Mouse (Mus musculus) neural tube, embryonic 13.5 days (tissue): Measurements from ENCODE around the gene Gpc3. TPM values are rescaled to one million over a fixed set of nuclear protein-coding genes. Genes with fewer than 3 reads are reported as not detected.

Experiments used
- ATAC-seq: fragments of 200-750 bp; cut with Nextera tagmentation; 2 replicates; pipeline ENCODE4 v1.8.0; 2017; ENCODE audit warnings: low read depth, mild to moderate bottlenecking, moderate TSS enrichment, moderate library complexity
- H3K27ac ChIP-seq: fragments of 300-500 bp; sonication (generic); replicated peaks from 2 replicates; pipeline ENCODE4 v1.5.1; 2015; ENCODE audit warnings: moderate library complexity, mild to moderate bottlenecking, inconsistent platforms
- H3K27me3 ChIP-seq: fragments of 300-500 bp; sonication (generic); 2 replicates; pipeline ENCODE4 v1.6.1; 2015; ENCODE audit warnings: mild to moderate bottlenecking, inconsistent platforms
- H3K36me3 ChIP-seq: fragments of 300-500 bp; sonication (generic); 2 replicates; pipeline ENCODE4 v1.6.1; 2015; ENCODE audit warnings: mild to moderate bottlenecking, inconsistent platforms
- H3K4me1 ChIP-seq: fragments of 300-500 bp; sonication (generic); replicated peaks from 2 replicates; pipeline ENCODE4 v1.6.1; 2015; ENCODE audit warnings: inconsistent platforms
- H3K4me2 ChIP-seq: fragments of 300-500 bp; sonication (generic); 2 replicates; pipeline ENCODE4 v1.6.1; 2015; ENCODE audit warnings: inconsistent platforms, mild to moderate bottlenecking, moderate library complexity
- H3K4me3 ChIP-seq: fragments of 300-500 bp; sonication (generic); 2 replicates; pipeline ENCODE4 v1.5.1; 2015; ENCODE audit warnings: mild to moderate bottlenecking, inconsistent platforms
- H3K9ac ChIP-seq: fragments of 300-500 bp; sonication (generic); 2 replicates; pipeline ENCODE4 v1.6.1; 2015; ENCODE audit warnings: moderate library complexity, mild to moderate bottlenecking, inconsistent platforms
- H3K9me3 ChIP-seq: fragments of 300-500 bp; sonication (generic); 2 replicates; pipeline ENCODE4 v1.6.1; 2016; ENCODE audit warnings: inconsistent platforms
- WGBS: fragments of 180-500 bp; shearing (Covaris S2); methylation state at CpG from one replicate; pipeline ENCODE4 v1.1.7; 2015; 5-methylcytosine and 5-hydroxymethylcytosine counted together
- polyA plus RNA-seq: library from polyadenylated mRNA; unstranded; fragments of >200 nt; fragmentation: Nextera tagmentation; extraction: Ambion mirVana; gene quantifications from 2 replicates; pipeline ENCODE4 v1.2.1, GENCODE M21; 2015

Gpc3 gene
- polyA plus RNA-seq, 1 experiment from 2014 or later = 136 TPM

GRCm38 (mm10) chrX:52544623-52545022, 69.1 kb downstream of the Gpc3 start:
- no peak for ATAC-seq
- Histone ChIP-seq H3K27me3 (no peaks in the 10 kb centered on the region; the same call in 1 of the 2 replicates), H3K36me3 (no peaks in the 10 kb centered on the region), H3K9ac (no peak overlapping the region), H3K4me1 (no peaks in the 10 kb centered on the region), H3K9me3 (no peaks in the 10 kb centered on the region), H3K27ac (no peak overlapping the region), H3K4me3 (no peak overlapping the region), H3K4me2 (no peak overlapping the region)
- WGBS = 77% methylated on average over 3 of the region's 3 CpGs

GRCm38 (mm10) chrX:52537282-52537681, 76.5 kb downstream of the Gpc3 start:
- H3K4me3 ChIP-seq = no peak overlapping the region
- H3K9ac ChIP-seq = no peak overlapping the region
- H3K4me2 ChIP-seq = no peak overlapping the region
- WGBS = 62% methylated on average over 5 of the region's 5 CpGs
- H3K27me3 ChIP-seq = no peaks in the 10 kb centered on the region
- no peaks in the 10 kb centered on the region for H3K4me1 ChIP-seq
- no peak overlapping the region for H3K27ac ChIP-seq
- H3K36me3 ChIP-seq = no peaks in the 10 kb centered on the region
- ATAC-seq = no peak
- no peaks in the 10 kb centered on the region for H3K9me3 ChIP-seq

DNA sequence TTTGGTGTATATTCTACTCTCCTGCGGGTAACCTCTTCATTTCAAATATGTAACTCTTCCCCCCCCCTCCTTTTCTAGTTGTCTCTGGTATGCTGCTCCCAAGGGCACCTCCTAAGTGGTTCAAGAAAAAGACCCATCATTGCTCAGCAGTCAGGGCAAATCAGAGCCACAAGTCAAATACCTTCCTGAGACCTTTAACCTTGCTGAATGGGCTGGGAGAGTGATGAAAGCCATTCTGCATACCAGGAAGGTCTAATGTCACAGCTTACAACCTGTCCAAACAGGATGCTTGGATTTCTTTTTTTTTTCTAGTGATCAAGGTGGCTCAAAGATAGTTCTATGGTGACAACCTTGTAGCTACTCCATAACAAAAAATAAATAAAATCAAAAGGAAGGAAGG, 80.0 kb downstream of the Gpc3 start:
- Histone ChIP-seq H3K9ac (no peak overlapping the region), H3K9me3 (no peaks in the 10 kb centered on the region), H3K36me3 (no peaks in the 10 kb centered on the region), H3K27ac (no peak overlapping the region), H3K4me1 (no peaks in the 10 kb centered on the region), H3K4me3 (no peak overlapping the region), H3K4me2 (no peak overlapping the region), H3K27me3 (no peaks in the 10 kb centered on the region)
- WGBS = 79% methylated on average over 1 of the region's 1 CpGs
- ATAC-seq = no peak

DNA sequence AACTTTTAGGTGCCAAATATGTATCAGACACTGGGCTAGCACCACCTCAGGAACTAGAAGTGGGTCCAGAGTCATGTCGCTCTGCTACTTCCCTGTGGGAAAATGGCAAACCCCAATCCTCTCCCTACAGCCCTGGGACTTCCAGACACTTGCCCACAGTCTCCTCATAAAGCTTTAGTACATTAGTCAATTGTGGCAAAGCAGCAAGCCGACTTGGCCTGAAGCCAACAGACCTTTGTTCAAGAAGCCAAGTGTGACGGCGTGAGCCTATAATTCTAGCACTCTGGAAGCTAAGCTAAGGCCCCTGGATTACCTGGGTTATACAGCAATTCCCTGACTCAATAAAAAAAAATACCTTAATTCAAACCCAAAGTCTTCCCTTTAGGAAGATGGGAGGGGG, 80.7 kb downstream of the Gpc3 start:
- H3K4me1 ChIP-seq = no peaks in the 10 kb centered on the region
- H3K27ac ChIP-seq = no peak overlapping the region
- no peaks in the 10 kb centered on the region for H3K27me3 ChIP-seq
- H3K36me3 ChIP-seq = no peaks in the 10 kb centered on the region
- H3K9ac ChIP-seq = no peak overlapping the region
- H3K9me3 ChIP-seq = no peaks in the 10 kb centered on the region
- 47% methylated on average over 4 of the region's 4 CpGs for WGBS
- H3K4me2 ChIP-seq = no peak overlapping the region
- ATAC-seq = no peak
- no peak overlapping the region for H3K4me3 ChIP-seq

DNA sequence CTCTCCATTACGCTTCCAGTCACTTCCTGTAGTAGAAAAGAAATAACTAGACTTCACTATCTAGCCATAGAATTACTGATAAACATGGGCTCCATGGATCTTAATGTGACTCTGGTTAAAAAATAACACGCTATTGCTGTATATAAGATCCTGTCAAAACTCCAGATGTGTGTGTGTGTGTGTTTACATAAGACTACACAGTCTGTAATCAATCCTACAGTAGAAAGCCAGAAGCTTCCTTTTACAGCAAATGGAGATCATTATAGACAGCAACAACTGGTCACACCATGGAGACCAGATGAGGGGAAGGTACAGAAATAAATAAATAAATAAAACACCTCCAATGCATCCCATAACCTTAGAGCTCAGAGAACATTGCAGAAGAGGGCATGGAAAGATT, 81.6 kb downstream of the Gpc3 start:
- H3K27ac ChIP-seq = no peak overlapping the region
- no peak for ATAC-seq
- no peaks in the 10 kb centered on the region for H3K36me3 ChIP-seq
- no peaks in the 10 kb centered on the region for H3K4me1 ChIP-seq
- 88% methylated on average over 2 of the region's 2 CpGs for WGBS
- no peaks in the 10 kb centered on the region for H3K9me3 ChIP-seq
- no peaks in the 10 kb centered on the region for H3K27me3 ChIP-seq
- no peak overlapping the region for H3K4me2 ChIP-seq
- no peak overlapping the region for H3K4me3 ChIP-seq
- H3K9ac ChIP-seq = no peak overlapping the region

DNA sequence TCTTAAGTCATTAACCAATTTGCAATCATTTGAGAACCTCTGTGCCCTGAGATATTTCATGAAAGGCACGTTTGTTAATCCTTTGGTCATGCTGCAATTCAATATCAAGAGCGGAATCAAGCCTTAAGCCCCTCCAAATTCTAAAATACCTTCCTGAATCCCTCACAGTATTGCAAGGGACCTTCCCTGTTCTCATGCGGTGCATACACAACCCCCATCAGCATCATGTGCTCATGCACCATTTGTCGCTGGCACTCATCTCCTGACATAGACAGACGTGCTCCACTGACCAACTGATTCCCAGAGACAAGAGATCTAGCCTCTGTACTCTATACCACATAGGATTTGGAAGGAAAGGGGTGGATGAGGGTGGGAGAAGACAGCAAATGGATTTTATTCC, 87.7 kb downstream of the Gpc3 start:
- Histone ChIP-seq H3K27me3 (no peaks in the 10 kb centered on the region), H3K4me2 (no peak overlapping the region), H3K36me3 (no peaks in the 10 kb centered on the region), H3K4me1 (no peaks in the 10 kb centered on the region), H3K9ac (no peak overlapping the region), H3K4me3 (no peak overlapping the region), H3K27ac (no peak overlapping the region), H3K9me3 (no peaks in the 10 kb centered on the region)
- no peak for ATAC-seq
- 83% methylated on average over 5 of the region's 5 CpGs for WGBS

DNA sequence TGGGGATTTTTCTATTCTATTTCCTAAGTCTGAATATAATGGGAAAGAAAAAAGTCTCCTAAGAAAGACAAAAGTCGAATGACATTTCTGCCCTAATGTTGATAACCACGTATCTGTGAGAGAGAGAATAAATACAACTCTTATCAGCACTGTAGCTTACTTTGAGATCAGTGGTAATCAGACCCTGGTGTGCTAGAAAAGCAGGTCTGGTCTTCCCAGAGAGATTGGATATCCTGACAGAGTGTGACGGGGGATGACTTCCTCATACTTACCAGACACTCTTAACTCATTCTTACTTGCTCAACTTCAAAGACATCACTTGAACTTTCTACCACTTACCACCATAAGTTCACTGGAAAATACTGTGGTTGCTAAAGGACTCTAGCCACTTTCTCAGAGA, 88.6 kb downstream of the Gpc3 start:
- no peak overlapping the region for H3K9ac ChIP-seq
- H3K27ac ChIP-seq = no peak overlapping the region
- no peaks in the 10 kb centered on the region for H3K9me3 ChIP-seq
- ATAC-seq = no peak
- no peaks in the 10 kb centered on the region for H3K27me3 ChIP-seq
- WGBS = 84% methylated on average over 3 of the region's 3 CpGs
- H3K36me3 ChIP-seq = no peaks in the 10 kb centered on the region
- no peaks in the 10 kb centered on the region for H3K4me1 ChIP-seq
- no peak overlapping the region for H3K4me3 ChIP-seq
- H3K4me2 ChIP-seq = no peak overlapping the region

GRCm38 (mm10) chrX:52514553-52514952, 99.2 kb downstream of the Gpc3 start:
- ATAC-seq = no peak; the same call in 1 of the 2 replicates
- WGBS = 43% methylated on average over 3 of the region's 3 CpGs

GRCm38 (mm10) chrX:52511151-52511550, 102.6 kb downstream of the Gpc3 start:
- no peak overlapping the region for H3K9ac ChIP-seq
- H3K4me3 ChIP-seq = no peak overlapping the region
- H3K27me3 ChIP-seq = no peaks in the 10 kb centered on the region
- H3K36me3 ChIP-seq = no peaks in the 10 kb centered on the region
- no peak overlapping the region for H3K4me2 ChIP-seq
- ATAC-seq = no peak
- no peaks in the 10 kb centered on the region for H3K4me1 ChIP-seq
- no peak overlapping the region for H3K27ac ChIP-seq
- no peaks in the 10 kb centered on the region for H3K9me3 ChIP-seq
- WGBS = 71% methylated on average over 4 of the region's 4 CpGs

More at GRCm38 (mm10) chrX:52514553-52514952, 99.2 kb downstream of the Gpc3 start:
- no peaks in the 10 kb centered on the region for H3K4me1 ChIP-seq
- H3K27me3 ChIP-seq = no peaks in the 10 kb centered on the region
- no peak overlapping the region for H3K27ac ChIP-seq
- H3K9me3 ChIP-seq = no peaks in the 10 kb centered on the region
- no peak overlapping the region for H3K4me3 ChIP-seq
- no peaks in the 10 kb centered on the region for H3K36me3 ChIP-seq
- H3K4me2 ChIP-seq = no peak overlapping the region
- no peak overlapping the region for H3K9ac ChIP-seq

DNA sequence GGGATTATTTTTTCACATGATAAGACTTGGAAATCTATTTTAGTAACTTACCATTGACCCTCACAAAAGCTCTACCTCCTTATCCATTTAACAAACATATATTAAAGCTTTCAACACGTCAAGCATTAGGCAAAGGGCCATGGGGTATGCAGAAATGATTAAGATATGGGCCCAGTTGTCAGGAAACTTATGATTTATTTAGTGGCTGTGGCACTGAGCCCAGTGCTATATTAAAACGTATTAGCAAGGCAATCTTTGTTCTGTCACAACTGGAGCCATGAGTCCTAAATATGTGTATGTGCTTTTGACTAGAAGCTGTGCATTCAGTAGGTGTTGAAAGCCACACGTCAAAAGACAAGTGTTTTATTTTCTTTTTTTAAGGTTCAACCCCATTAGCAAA, 109.9 kb downstream of the Gpc3 start:
- H3K36me3 ChIP-seq = no peaks in the 10 kb centered on the region
- H3K4me3 ChIP-seq = no peak overlapping the region
- 70% methylated on average over 3 of the region's 3 CpGs for WGBS
- H3K9me3 ChIP-seq = no peaks in the 10 kb centered on the region
- H3K27me3 ChIP-seq = no peaks in the 10 kb centered on the region
- H3K4me1 ChIP-seq = no peaks in the 10 kb centered on the region
- no peak overlapping the region for H3K4me2 ChIP-seq
- no peak overlapping the region for H3K9ac ChIP-seq
- no peak overlapping the region for H3K27ac ChIP-seq
- ATAC-seq = no peak

GRCm38 (mm10) chrX:52489461-52489860, 124.3 kb downstream of the Gpc3 start:
- no peak overlapping the region for H3K27ac ChIP-seq
- no peak overlapping the region for H3K9ac ChIP-seq
- H3K36me3 ChIP-seq = no peaks in the 10 kb centered on the region
- no peaks in the 10 kb centered on the region for H3K27me3 ChIP-seq
- WGBS = 68% methylated on average over 4 of the region's 4 CpGs
- ATAC-seq = no peak
- H3K4me3 ChIP-seq = no peak overlapping the region
- H3K4me2 ChIP-seq = no peak overlapping the region
- no peaks in the 10 kb centered on the region for H3K4me1 ChIP-seq
- H3K9me3 ChIP-seq = no peaks in the 10 kb centered on the region

GRCm38 (mm10) chrX:52455074-52455588, 158.6 kb downstream of the Gpc3 start:
- no peak overlapping the region for H3K4me2 ChIP-seq
- H3K27me3 ChIP-seq = no peaks in the 10 kb centered on the region
- ATAC-seq = no peak
- no peaks in the 10 kb centered on the region for H3K36me3 ChIP-seq
- WGBS = 41% methylated on average over 5 of the region's 5 CpGs
- no peaks in the 10 kb centered on the region for H3K4me1 ChIP-seq
- H3K4me3 ChIP-seq = no peak overlapping the region
- H3K9me3 ChIP-seq = no peaks in the 10 kb centered on the region
- H3K9ac ChIP-seq = no peak overlapping the region
- H3K27ac ChIP-seq = no peak overlapping the region

DNA sequence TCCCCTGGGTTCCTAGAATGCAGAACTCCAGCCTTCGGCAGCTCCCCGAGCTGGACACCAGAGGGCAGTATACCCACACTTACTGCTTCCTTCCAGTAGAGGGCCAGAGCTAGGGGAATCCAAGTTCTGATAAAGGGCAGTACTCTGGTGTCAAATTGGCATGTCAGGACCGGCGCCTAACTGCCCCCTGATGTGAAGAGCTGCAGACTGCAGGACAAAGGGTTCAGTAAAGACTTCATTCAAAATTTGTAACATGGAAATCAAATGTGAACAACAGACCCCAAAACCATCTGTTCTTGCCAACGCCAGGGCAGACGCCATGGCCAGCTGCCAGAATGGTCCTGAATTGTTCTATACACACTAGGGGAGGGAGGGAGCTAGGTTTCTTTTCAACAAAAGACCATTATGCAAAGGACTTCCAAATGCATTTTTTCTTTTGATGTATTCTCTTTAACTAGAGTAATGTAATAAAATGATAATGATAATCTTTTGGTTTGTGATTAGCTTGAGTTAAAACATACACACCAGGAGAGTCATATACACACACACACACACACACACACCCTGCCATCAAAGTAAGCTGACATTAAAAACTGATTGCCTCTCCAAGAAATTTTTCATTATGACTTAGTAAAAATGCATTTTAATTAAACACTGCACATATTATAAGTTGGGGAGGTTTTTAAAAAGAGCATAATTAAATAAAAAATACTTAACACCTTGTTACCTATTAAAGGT, 160.1 kb downstream of the Gpc3 start:
- ATAC-seq = peak; percentile 86
- Histone ChIP-seq H3K4me3 (no peak overlapping the region), H3K4me1 (no peaks in the 10 kb centered on the region), H3K9me3 (no peaks in the 10 kb centered on the region), H3K4me2 (peak overlapping the region; percentile 30; the same call in 1 of the 2 replicates), H3K9ac (no peak overlapping the region), H3K27me3 (no peaks in the 10 kb centered on the region), H3K27ac (no peak overlapping the region), H3K36me3 (no peaks in the 10 kb centered on the region)
- 28% methylated on average over 6 of the region's 6 CpGs for WGBS
